Mouse (Mus musculus): ENCODE data around the gene Fam229a.

DNA sequence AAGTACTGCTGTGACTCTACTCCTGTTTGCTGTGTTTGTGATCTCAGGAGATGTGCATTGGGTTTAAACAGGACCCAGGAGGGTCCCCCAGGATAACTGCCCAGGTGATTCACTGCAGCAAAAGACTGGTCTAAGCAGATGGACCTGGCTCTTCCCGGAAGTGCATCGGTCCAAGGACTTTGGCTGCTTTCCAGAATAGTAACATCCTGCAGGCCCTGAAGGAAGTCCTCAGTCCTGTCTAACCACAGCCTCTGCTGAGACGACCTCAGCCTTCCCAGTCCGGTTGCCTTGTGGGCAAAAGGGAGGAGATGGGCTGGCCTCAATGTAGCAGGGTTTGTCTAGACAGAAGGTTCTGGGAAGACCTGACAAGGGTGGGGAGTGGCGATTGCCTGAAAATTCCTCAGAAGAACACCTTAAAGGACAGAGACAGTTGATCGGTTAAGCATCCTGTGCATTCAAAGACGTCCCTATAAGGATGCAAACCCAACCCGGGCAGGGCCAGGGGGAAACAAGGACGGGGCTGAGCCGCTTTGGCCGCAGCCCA, 12.0 kb downstream of the Fam229a start:
- TF ChIP-seq CTCF (IDR thresholded peaks at IDR 0.05) (no peak), POLR2A (IDR thresholded peaks at IDR 0.05; ENCODE audit: insufficient read depth, low read depth, low read length) (no peak), EP300 (IDR thresholded peaks at IDR 0.05; ENCODE audit: insufficient read depth, low read depth, low read length) (no peak)

Measured in heart, adult 2 months (tissue).